Mouse (Mus musculus): ENCODE measurements at regions not wholly inside any gene's neighbourhood (a gene's known extent, or its start where the extent isn't known, plus 50 kb on each side); places are given as distances from the start of the nearest gene placed in this dataset.

DNA sequence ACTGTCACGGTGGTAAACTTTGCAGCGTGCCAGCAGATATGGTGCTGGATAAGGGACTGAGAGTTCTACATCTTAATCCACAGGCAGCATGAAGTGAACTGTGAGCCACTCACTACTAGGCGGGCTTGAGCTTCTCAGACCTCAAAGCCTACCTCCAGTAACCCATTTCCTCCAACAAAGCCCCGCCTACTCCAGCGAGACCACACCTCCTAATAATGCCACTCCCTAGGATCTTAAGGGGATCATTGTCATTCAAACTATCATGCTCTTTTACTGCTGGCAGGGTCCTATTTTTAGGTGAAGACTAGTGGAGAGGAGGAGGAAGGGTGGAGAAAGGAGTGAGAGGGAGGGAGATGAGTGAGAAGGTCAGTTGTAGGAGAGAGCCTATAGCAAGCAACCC, 122.0 kb downstream of the Mycn start:
- DNase-seq (ENCODE audit: low spot score): no peak

DNA sequence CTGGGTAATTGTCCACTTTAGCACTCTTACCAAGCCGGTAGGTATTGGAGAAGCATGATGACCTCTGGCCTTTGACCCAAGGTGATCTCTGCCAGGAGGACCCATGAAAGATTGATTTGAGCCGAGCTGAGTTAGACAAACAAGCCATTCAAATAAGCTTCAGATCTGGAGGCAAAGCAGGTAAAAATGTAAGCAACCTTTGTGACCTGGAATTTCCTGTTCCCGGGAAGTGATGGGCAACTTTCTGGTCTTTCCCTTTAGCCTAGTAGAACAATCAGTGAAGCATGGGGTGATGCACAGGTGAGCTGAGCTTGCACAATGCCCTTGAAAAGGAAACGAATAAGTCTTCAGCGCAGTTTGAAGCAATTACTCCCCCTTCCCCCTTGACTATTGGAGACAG, 127.0 kb downstream of the Mycn start:
- no peak for DNase-seq (ENCODE audit: low spot score)

DNA sequence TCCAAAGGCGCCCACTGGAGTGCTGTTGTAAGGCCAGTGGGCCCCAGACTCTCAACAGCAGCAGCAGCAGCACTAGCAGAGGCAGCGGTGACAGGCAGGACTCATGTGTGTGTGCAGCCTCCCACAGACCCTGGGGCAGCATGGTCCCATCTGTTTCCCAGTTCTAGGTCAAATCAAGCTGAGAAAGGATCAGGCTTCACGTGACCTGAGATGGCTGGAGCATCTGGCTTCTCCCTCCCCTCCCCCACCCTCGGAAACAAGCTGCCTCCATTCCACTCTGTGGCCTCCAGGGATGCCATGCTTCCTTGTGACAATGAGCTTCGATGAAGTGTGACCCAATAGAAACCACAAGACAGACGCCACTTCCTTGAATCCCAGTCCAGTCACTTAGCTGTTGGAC, 128.8 kb downstream of the Mycn start:
- no peak for DNase-seq (ENCODE audit: low spot score)

DNA sequence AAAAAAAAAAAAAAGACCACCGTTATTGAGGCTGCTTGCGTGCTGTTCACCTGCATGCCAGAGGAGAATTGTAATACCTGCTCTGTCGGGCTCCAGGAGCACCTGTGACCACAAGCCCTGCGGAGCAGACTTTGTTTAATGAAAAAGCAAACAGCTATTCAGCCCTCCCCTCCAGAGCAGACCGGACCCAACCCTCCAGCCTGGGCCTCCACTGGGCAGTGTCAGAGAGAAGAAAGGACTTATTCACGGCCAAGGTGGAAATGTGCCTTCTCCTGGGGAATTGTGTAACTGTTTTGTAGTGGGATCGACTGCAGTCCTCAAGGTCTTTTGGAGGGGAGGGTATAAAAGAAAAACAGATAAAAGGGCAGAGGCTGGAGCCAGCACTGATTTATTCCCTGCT, 130.8 kb downstream of the Mycn start:
- no peak for DNase-seq (ENCODE audit: low spot score)

DNA sequence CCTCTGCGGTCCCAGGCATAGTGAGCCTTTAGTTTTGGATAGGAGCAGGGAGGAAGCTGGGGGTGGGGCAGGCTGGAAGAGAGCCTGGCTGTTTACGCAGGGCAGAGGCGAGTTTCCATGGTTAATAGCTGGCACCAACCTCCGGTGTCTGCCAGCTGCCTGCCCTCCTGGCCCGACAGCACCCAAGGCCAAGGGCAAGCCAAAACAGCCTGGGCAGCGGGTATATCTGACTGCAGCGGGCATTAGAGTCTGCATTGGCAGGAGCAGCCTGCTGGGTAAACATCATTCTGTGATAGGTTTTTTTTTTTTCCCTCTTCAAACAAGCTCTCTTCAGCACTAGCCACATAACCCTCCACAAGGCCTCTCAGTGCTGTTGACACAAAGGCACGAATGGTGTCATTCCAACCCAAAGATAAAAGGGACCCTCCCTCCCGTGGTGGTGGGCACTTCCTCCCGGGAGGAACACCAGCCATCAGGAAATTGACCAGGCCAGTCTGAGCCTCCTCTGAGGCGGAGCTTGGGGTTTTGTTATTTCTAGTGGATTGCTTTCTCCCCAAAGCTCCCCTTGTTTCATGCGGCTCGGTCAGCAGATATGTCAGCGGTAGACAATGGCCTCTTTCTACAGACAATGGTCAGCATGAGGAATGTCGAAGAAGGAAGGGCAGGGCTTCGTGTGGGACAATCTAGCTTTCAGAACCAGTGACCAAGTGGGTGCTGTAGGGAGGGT, 131.4 kb downstream of the Mycn start:
- peak; percentile 67 for DNase-seq (ENCODE audit: low spot score)

- DNase-seq (ENCODE audit: low spot score): no peak
Observed at GRCm38 (mm10) chr12:12808120-12808519, 133.6 kb downstream of the Mycn start.

DNA sequence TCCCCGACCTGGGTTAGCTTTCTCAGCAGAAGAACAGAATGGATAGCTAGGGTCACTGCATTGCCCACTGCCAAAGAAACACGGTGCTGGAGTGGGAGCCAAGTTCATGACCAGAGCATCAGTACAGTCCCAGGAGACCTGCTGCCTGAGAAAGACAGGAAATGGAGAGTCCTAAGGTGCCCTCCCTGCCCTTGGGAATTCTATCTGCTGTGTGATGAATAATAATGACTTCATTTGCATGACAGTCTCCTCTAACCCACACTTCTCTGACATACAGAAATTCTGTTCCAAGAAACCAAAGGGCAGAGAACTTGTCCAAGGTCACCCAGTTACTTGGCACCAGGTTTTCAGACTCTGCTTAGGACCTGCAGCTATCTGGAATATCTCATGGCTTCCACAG, 138.1 kb downstream of the Mycn start:
- DNase-seq (ENCODE audit: low spot score): no peak

DNA sequence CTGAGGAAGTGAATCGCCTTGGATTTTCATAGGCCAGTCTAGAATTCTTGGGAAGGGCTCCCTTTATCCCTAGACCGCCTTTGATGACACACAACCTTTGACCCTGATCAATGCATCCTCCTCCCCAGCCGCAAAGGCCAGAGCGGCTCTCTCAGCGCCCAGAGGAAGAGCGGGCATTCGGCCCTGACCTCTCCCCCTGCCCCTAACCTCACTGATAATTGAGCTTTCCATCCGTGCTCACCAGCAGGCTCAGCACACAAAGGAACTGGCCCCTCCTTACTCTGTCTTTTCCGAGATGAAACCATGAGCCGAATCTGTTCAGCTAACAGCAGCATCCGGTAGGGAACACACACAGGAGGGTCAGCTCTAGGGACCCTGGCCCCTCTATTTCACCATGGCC, 139.3 kb downstream of the Mycn start:
- no peak for DNase-seq (ENCODE audit: low spot score)

GRCm38 (mm10) chr12:12801700-12802099, 140.0 kb downstream of the Mycn start:
- no peak for DNase-seq (ENCODE audit: low spot score)

DNA sequence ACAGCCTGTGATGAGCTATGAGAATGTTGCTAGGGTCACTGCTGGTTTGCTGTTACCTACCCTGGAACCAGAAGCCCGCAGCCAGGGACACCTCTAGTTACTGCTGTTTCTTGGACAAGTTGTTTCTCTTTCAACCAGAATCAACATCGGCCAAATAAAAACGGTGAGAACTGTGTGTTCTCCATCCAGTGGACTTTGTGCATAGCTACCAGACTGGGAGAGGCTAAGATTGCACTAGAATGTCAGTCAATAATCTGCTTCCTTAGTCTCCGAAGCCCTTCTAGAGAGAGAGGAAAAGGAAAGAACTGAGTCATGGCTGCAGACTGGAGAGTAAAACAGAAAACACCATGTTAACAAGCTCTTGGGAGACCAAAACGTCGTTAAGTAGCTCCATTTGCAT, 141.6 kb downstream of the Mycn start:
- DNase-seq (ENCODE audit: low spot score): no peak

DNA sequence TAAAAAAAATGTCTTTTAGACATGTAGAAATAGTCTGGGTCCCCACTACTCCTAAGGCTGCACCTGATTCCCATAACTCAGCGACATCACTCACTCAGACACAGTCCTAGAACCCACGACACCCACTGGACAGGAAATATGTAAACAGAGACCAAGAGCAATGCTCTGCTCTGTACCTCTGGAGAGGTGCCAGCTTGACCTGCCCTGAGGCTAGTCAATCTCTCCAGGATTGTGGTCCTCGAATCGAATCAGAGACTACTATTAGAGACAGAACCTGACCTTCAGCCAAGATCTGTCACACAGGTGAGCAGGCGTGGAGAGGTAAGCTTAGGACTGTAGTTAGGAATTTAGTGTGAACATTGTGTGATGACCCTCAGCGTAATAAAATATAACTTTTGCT, 152.7 kb downstream of the Mycn start:
- no peak for DNase-seq (ENCODE audit: low spot score)

DNA sequence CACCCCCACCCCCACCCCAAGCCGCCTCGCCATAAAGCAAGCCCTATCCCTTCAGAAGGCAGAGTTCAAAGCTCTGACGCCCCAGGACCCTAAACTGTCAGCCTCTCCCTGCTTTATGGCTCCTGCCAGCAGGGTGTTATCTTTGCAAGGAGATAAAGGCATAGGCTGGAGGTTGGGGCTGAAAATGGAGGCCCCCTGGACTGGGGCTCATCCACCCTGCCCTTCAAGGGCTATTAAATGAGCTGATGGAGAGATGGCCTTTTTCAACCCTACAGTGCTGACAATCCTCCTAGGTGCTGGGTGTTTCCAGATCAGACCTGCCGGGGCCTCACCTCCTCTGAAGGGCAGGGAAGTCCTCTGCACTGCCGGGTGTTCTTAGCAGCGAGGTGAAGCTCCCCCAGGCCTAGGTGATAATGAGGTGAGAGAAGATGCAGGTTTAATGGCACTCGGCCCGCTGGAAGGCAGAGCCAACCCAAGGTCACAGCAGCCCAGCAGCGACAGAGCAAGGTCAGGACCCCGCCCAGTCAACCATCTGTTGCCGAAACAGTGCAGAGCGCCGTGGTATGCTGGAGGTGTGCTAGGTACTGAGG, 153.4 kb downstream of the Mycn start:
- DNase-seq (ENCODE audit: low spot score): no peak

DNA sequence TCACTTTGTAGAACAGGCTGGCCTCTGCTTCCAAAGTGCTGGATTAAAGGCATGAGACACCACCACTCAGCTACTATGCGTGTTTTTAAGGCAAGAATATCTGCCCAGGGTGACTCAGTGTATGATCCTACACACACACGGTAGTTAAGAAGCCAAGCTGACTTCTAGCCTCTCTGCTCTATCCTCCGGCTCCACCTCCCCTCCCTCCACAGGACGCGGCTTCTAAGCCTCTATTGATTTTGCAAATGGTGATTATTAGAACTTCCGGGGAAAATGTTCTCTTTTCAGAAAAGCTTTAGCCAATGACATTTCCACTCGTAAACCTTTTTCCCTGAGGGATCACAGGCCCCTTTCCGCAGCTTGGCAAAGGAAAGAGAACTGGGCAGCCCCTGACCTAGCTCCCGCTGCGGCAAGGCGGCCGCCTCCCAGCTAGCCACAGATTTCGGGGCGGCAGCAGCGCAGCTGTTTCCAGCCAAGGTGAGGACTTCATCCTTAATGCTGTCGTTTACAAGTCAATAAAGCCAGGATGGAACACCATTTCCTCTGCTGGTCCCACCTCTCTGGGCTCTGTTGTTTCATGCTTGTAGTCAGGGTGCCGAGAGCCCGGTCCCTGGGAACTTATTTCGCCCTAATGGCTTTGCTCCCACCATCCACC, 154.0 kb downstream of the Mycn start:
- no peak for DNase-seq (ENCODE audit: low spot score)

- DNase-seq (ENCODE audit: low spot score): no peak
Observed at GRCm38 (mm10) chr12:12787161-12787560, 154.6 kb downstream of the Mycn start.

GRCm38 (mm10) chr12:12783699-12784605, 157.8 kb downstream of the Mycn start:
- DNase-seq (ENCODE audit: low spot score): no peak

GRCm38 (mm10) chr12:12781526-12781925, 160.2 kb downstream of the Mycn start:
- no peak for DNase-seq (ENCODE audit: low spot score)

DNA sequence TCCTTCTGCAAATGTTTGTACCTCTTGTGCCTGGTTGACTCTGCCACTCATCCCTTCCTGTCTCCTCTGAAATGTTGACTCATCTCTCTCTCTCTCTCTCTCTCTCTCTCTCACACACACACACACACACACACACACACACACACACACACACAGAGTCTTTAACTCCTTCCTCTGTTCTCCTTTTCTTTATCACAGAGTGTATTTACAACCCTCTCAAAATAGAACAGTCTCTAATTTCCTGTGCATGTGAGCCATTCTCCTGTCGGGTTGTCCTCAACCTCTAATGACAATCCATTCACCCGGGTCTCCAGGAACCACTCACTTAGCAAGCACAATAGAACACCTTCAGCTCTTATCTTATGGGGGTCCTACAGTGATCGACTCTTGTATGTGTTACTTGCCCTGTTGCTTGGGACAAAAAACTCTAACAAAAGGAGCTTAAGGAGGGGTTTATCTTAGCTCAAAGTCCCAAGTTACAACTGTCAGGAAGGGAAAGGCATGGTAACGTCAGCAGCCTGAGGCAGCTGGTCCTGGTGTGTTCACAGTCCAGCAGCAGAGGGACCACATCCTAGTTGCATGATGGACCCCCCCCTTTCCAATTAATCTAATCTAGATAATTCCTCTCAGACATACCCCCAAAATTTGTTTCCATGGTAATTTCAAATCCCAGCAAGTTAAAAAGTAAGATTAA, 163.0 kb downstream of the Mycn start:
- no peak for DNase-seq (ENCODE audit: low spot score)

DNA sequence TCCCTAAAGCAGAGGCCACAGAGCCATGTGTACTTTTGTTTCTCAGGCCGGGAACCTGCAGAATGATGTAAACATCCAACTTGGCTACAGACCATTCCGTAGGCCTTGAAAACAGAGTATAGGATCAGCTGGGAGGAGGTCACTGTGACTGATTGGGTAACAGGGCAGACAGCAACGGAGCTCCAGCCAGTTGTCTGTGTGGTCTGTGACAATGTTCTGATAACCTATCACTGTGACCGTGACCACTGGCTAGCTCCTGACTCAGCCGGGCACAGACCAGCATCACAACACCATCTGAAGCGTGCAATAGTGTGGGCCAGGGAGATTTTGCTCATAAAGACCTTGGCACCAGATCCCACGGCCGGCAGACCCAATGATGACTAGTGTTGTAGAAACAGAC, 164.3 kb downstream of the Mycn start:
- no peak for DNase-seq (ENCODE audit: low spot score)

DNA sequence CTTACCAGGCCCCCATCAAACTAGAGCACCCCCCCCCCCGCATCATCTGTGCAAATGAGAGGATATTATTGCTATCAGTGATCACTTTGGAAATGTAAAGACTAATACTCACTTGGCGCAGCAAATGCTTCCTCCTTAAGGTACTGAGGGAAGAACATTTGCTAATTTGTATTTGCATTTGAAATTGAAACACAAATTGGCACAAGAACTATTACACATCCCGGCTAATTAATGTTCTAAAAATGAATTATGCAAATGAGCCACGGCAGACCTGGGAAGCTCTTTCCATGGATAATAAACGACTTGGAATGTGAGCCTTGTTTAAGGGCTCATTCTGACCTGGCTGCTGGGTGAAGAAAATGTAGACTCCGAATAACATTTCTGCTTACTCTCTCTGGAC, 164.9 kb downstream of the Mycn start:
- DNase-seq (ENCODE audit: low spot score): no peak

DNA sequence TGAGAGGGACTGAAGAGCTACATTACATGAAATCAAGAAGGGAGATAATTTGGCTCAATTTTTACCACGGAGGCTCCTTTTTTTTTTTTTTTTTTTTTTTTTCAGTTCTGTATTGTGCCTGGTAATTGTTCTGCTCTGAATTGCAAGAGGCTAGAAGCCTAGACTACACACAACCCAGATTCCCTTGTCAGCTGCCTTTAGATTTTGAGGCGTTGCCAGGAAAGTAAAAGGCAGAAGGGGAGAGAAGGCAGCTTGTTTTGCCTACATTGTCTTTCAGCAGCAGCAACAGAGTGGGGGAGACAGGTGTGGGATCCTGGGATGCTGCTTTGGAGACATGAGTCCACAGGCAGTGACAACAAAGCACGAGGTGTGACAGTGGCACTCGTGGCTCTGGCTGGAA, 170.7 kb downstream of the Mycn start:
- no peak for DNase-seq (ENCODE audit: low spot score)

DNA sequence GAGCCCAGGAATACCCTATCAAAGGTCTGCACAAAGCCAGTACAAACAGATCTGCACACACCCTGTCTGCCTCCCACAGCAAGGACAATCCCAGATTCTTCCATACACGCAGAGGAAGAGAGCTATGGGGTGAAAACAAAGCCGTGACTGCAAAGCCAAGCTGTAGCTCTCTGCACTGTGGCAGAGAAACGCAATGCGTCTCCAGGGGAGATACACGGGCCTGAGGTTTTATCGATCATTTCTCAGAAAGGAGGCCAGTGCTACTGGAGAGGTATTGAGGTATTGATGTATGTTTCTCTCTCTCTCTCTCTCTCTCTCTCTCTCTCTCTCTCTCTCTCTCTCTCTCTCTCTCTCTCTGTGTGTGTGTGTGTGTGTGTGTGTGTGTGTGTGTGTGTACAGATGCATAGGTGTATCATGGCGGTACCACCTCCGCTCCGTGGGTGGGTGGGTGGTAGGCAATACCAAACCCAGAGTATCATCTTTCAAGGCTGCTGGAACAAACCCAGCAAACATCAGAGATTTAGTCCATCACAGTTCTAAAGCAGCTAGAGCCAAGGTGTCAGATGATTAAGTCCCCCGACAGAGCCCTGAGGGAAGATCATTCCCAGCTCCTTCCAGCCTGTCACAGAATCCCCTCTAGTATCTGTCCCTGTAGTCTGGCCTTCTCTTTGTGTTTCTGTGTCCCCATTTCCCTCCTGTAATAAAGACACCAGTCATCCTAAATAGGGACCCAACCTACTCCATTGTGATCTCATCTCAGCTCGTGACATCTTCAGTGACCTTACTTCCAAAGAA, 175.0 kb downstream of the Mycn start:
- no peak for DNase-seq (ENCODE audit: low spot score)

Data from heart, adult 8-10 months (tissue).